Mouse (Mus musculus): ENCODE data around the gene Sh3gl1. TPM values are rescaled to one million over a fixed set of nuclear protein-coding genes. Genes with fewer than 3 reads are reported as not detected.
A peak's percentile ranks its signal among the peaks of the same experiment; 100 is the strongest.

The Sh3gl1 gene
- polyA plus RNA-seq, 2 experiments from 2014 or later, result 84.9 to 114 TPM

GRCm38 (mm10) chr17:56039345-56039744, 2.9 kb upstream of the Sh3gl1 start:
- ATAC-seq, result no peak

GRCm38 (mm10) chr17:56038583-56039261, 2.3 kb upstream of the Sh3gl1 start:
- no peak for ATAC-seq

GRCm38 (mm10) chr17:56036901-56037287, 459 bp upstream of the Sh3gl1 start:
- ATAC-seq, result no peak

- ATAC-seq, result no peak
Measured at GRCm38 (mm10) chr17:56035216-56035615, 1.2 kb downstream of the Sh3gl1 start.

- no peak for ATAC-seq
Measured at GRCm38 (mm10) chr17:56034726-56035100, 1.7 kb downstream of the Sh3gl1 start.

GRCm38 (mm10) chr17:56034040-56034725, 2.3 kb downstream of the Sh3gl1 start:
- ATAC-seq, result peak; percentile 41

GRCm38 (mm10) chr17:56032831-56033230, 3.6 kb downstream of the Sh3gl1 start:
- ATAC-seq, result no peak

- ATAC-seq, result no peak
Measured at GRCm38 (mm10) chr17:56032127-56032733, 4.2 kb downstream of the Sh3gl1 start.

- no peak for ATAC-seq
Measured at GRCm38 (mm10) chr17:56031431-56031830, 5.0 kb downstream of the Sh3gl1 start.

GRCm38 (mm10) chr17:56030919-56031318, 5.5 kb downstream of the Sh3gl1 start:
- no peak for ATAC-seq

GRCm38 (mm10) chr17:56030238-56030870, 6.1 kb downstream of the Sh3gl1 start:
- ATAC-seq, result no peak

- no peak for ATAC-seq
Measured at GRCm38 (mm10) chr17:56027801-56028441, 8.5 kb downstream of the Sh3gl1 start.

- no peak for ATAC-seq
Measured at GRCm38 (mm10) chr17:56026881-56027280, 9.6 kb downstream of the Sh3gl1 start.

GRCm38 (mm10) chr17:56026303-56026702, 10.1 kb downstream of the Sh3gl1 start:
- no peak for ATAC-seq

- ATAC-seq, result no peak
Measured at GRCm38 (mm10) chr17:56024931-56025330, 11.5 kb downstream of the Sh3gl1 start.

GRCm38 (mm10) chr17:56024476-56024875, 12.0 kb downstream of the Sh3gl1 start:
- no peak for ATAC-seq

- peak; percentile 31 for ATAC-seq
Measured at GRCm38 (mm10) chr17:56023386-56023785, 13.0 kb downstream of the Sh3gl1 start.

GRCm38 (mm10) chr17:56022989-56023290, 13.5 kb downstream of the Sh3gl1 start:
- ATAC-seq, result no peak

GRCm38 (mm10) chr17:56022131-56022988, 14.1 kb downstream of the Sh3gl1 start:
- ATAC-seq, result peak; percentile 32

GRCm38 (mm10) chr17:56021161-56021910, 15.1 kb downstream of the Sh3gl1 start:
- peak; percentile 80 for ATAC-seq

GRCm38 (mm10) chr17:56020400-56021084, 15.9 kb downstream of the Sh3gl1 start:
- ATAC-seq, result no peak

Measured in activated CD4-positive, CD25-positive, alpha-beta regulatory T cell, adult 4 months (primary cell).